Mouse (Mus musculus) forebrain, postnatal 0 days (tissue): ENCODE results near the gene 1700029F12Rik. TPM values are rescaled to one million over a fixed set of nuclear protein-coding genes. Genes with fewer than 3 reads are reported as not detected.

Experiments used
- ATAC-seq: fragments of 200-750 bp; cut with Nextera tagmentation; 2 replicates; pipeline ENCODE4 v1.8.0; 2017; ENCODE audit warnings: mild to moderate bottlenecking, moderate library complexity
- DNase-seq: peaks from one replicate; pipeline ENCODE4 v3.0.0-alpha.2; 2015
- H3K27ac ChIP-seq: fragments of 300-500 bp; sonication (generic); 2 replicates; pipeline ENCODE4 v1.5.1; 2014; ENCODE audit warnings: low read depth, mild to moderate bottlenecking, antibody characterized with exemption, low read length, moderate library complexity, mixed read lengths
- H3K27me3 ChIP-seq: fragments of 300-500 bp; sonication (generic); 2 replicates; pipeline ENCODE4 v1.6.1; 2014; ENCODE audit warnings: mild to moderate bottlenecking, low read length, mixed read lengths; ENCODE audit not compliant: insufficient read depth
- H3K36me3 ChIP-seq: fragments of 300-500 bp; sonication (generic); 2 replicates; pipeline ENCODE4 v1.6.1; 2014; ENCODE audit warnings: mild to moderate bottlenecking, moderate library complexity; ENCODE audit not compliant: insufficient read depth
- H3K4me1 ChIP-seq: fragments of 300-500 bp; sonication (generic); 2 replicates; pipeline ENCODE4 v1.6.1; 2014; ENCODE audit warnings: antibody characterized with exemption; ENCODE audit not compliant: insufficient read depth
- H3K4me2 ChIP-seq: fragments of 300-500 bp; sonication (generic); 2 replicates; pipeline ENCODE4 v1.6.1; 2014; ENCODE audit warnings: low read depth, mild to moderate bottlenecking, moderate library complexity
- H3K4me3 ChIP-seq: fragments of 300-500 bp; sonication (generic); 2 replicates; pipeline ENCODE4 v1.5.1; 2014; ENCODE audit warnings: low read depth, low read length, mixed read lengths
- H3K9ac ChIP-seq: fragments of 300-500 bp; sonication (generic); 2 replicates; pipeline ENCODE4 v1.6.1; 2014; ENCODE audit warnings: mild to moderate bottlenecking
- H3K9me3 ChIP-seq: fragments of 300-500 bp; sonication (generic); 2 replicates; pipeline ENCODE4 v1.6.1; 2016; ENCODE audit warnings: low read length
- CTCF ChIP-seq: sonication (generic); IDR thresholded peaks from 2 replicates; pipeline ENCODE4 v1.5.1; 2016; ENCODE audit warnings: antibody characterized with exemption, control low read depth, low read depth
- WGBS: fragments of 180-500 bp; shearing (Covaris S2); extraction: QIAGEN DNeasy Blood & Tissue Kit; methylation state at CpG from one replicate; pipeline ENCODE4 v1.1.7; 2014; 5-methylcytosine and 5-hydroxymethylcytosine counted together
- polyA plus RNA-seq: library from polyadenylated mRNA; unstranded; fragments of >200 nt; fragmentation: Nextera tagmentation; extraction: Ambion mirVana; gene quantifications from 2 replicates; pipeline ENCODE4 v1.2.1, GENCODE M21; 2015
- total RNA-seq: library from RNA; depleted of rRNA; stranded (reverse); fragments of >200 nt; gene quantifications from 2 replicates; pipeline ENCODE4 v1.2.3, GENCODE M21; 2014

1700029F12Rik gene
- total and polyA plus RNA-seq, 2 experiments from 2014 or later: not detected

DNA sequence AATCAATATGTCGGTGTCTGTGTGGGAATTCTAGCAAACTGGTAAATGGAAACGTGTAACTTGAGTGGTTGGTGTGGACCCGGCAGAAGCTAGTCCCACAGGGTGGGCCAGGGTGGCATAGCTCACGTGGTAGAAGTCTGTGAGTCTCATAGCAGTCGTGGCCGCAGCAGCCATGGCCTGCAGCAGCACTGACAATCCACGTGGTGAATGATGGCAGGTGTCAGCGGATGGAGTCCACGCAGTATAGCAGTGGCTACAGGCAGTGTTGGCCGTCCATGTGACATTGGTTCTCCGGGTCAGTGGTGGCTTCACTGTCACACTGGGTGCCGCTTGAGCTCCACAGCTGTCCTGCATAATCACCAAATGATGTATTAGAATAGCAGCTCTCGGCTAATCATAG lies 4.1 kb downstream of the 1700029F12Rik start:
- H3K27ac ChIP-seq: no peak overlapping the region
- no peaks in the 10 kb centered on the region for H3K27me3 ChIP-seq
- ATAC-seq (no peak), DNase-seq (no peak)
- no peaks in the 10 kb centered on the region for H3K9me3 ChIP-seq
- no peak overlapping the region for H3K4me2 ChIP-seq
- H3K4me1 ChIP-seq: no peaks in the 10 kb centered on the region
- H3K4me3 ChIP-seq: no peak overlapping the region
- H3K9ac ChIP-seq: no peak overlapping the region
- 92% methylated on average over 13 of the region's 13 CpGs for WGBS
- H3K36me3 ChIP-seq: no peaks in the 10 kb centered on the region
- TF ChIP-seq CTCF: no peak

- ATAC-seq (no peak), DNase-seq (no peak)
- 72% methylated on average over 4 of the region's 4 CpGs for WGBS
These were observed 12.3 kb downstream of the 1700029F12Rik start for GRCm38 (mm10) chr13:97021906-97022305.

GRCm38 (mm10) chr13:97020122-97020521 lies 14.0 kb downstream of the 1700029F12Rik start:
- 54% methylated on average over 5 of the region's 5 CpGs for WGBS
- Histone ChIP-seq H3K27me3 (no peaks in the 10 kb centered on the region), H3K9me3 (no peaks in the 10 kb centered on the region), H3K4me2 (no peak overlapping the region), H3K4me1 (no peaks in the 10 kb centered on the region), H3K27ac (no peak overlapping the region), H3K4me3 (no peak overlapping the region), H3K9ac (no peak overlapping the region), H3K36me3 (no peaks in the 10 kb centered on the region)
- TF ChIP-seq CTCF: no peak
- ATAC-seq (no peak), DNase-seq (no peak)

More at GRCm38 (mm10) chr13:97021906-97022305, 12.3 kb downstream of the 1700029F12Rik start:
- H3K36me3 ChIP-seq: no peaks in the 10 kb centered on the region
- no peaks in the 10 kb centered on the region for H3K9me3 ChIP-seq
- no peak overlapping the region for H3K9ac ChIP-seq
- no peak overlapping the region for H3K27ac ChIP-seq
- TF ChIP-seq CTCF: no peak
- H3K27me3 ChIP-seq: no peaks in the 10 kb centered on the region
- no peak overlapping the region for H3K4me3 ChIP-seq
- no peaks in the 10 kb centered on the region for H3K4me1 ChIP-seq
- H3K4me2 ChIP-seq: no peak overlapping the region

DNA sequence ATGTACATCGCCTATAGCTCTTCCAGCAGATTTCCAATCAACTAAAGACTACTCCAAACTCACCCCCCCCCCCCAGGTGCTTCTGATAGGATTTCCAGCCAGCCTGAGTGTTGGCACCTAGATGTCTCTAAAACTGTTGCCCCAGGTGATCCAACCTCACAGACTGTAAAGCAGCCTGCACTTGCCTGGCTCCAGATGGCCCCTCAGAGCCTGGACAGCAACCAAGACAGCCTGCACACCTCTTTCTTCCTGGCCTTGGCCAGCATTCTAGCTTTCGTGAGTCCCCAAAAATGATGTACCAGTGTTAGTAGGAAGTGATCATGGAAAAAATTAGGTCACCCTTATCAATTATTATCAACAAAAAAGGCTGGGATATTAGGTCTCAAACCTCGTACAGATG lies 16.5 kb downstream of the 1700029F12Rik start:
- Histone ChIP-seq H3K4me3 (no peak overlapping the region), H3K9ac (no peak overlapping the region), H3K4me1 (no peaks in the 10 kb centered on the region), H3K4me2 (no peak overlapping the region), H3K27ac (no peak overlapping the region), H3K9me3 (no peaks in the 10 kb centered on the region), H3K27me3 (no peaks in the 10 kb centered on the region), H3K36me3 (no peaks in the 10 kb centered on the region)
- 83% methylated on average over 3 of the region's 3 CpGs for WGBS
- DNase-seq: no peak
- TF ChIP-seq CTCF: no peak
- ATAC-seq: no peak

DNA sequence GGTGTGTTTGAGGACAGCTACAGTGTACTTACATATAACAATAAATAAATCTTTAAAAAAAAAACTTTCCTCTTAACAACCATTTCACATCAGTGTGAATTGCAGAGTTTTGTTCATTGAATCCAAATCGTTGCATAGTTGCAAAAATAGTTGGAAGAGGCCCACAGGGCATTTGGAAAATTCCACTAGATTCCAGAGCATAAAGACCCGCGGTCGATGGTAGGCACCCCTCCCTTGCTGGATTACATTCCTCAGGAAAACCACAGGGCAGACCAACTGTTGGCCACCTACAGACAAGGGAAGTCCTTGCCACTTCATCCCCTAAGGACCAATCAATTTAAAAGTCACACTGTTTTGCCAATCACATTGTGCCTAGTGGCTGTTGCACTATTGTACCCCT lies 19.8 kb downstream of the 1700029F12Rik start:
- no peaks in the 10 kb centered on the region for H3K9me3 ChIP-seq

GRCm38 (mm10) chr13:97008266-97009153 lies 25.7 kb downstream of the 1700029F12Rik start:
- WGBS: 1% methylated on average over 19 of the region's 19 CpGs
- H3K9ac ChIP-seq: peak overlapping the region; percentile 63
- DNase-seq: peak; percentile 77
- H3K27me3 ChIP-seq: no peaks in the 10 kb centered on the region
- peak; percentile 58 for TF ChIP-seq CTCF
- H3K4me1 ChIP-seq: 0 out of 2 replicates have a peak, but pooled peaks cover 10% of the 10 kb centered on the region
- no peaks in the 10 kb centered on the region for H3K36me3 ChIP-seq
- peak overlapping the region; percentile 71 for H3K4me2 ChIP-seq
- peak overlapping the region; percentile 75 for H3K27ac ChIP-seq
- peak overlapping the region; percentile 40 for H3K4me3 ChIP-seq
- peak; percentile 90 for ATAC-seq
- H3K9me3 ChIP-seq: no peaks in the 10 kb centered on the region

More for the DNA sequence above, 19.8 kb downstream of the 1700029F12Rik start:
- Histone ChIP-seq H3K4me1 (no peaks in the 10 kb centered on the region), H3K4me2 (no peak overlapping the region), H3K27ac (no peak overlapping the region), H3K4me3 (no peak overlapping the region), H3K27me3 (no peaks in the 10 kb centered on the region), H3K9ac (no peak overlapping the region), H3K36me3 (no peaks in the 10 kb centered on the region)
- no peak for TF ChIP-seq CTCF
- 87% methylated on average over 4 of the region's 4 CpGs for WGBS
- DNase-seq (no peak), ATAC-seq (no peak)
